Mouse (Mus musculus): Measurements from ENCODE around the gene Foxn2. TPM values are rescaled to one million over a fixed set of nuclear protein-coding genes. Genes with fewer than 3 reads are reported as not detected.
A peak's percentile ranks its signal among the peaks of the same experiment; 100 is the strongest.

The Foxn2 gene
- polyA plus RNA-seq, 1 experiment, result 4.9 TPM

GRCm38 (mm10) chr17:88441001-88441431, 505 bp downstream of the Foxn2 start:
- Histone ChIP-seq H3K79me2 (ENCODE audit: control insufficient read depth, insufficient read depth) (peaks cover 53% of the 10 kb centered on the region), H3K36me3 (ENCODE audit: control insufficient read depth, insufficient read depth) (no peaks in the 10 kb centered on the region), H3K79me3 (ENCODE audit: low read depth) (peaks cover 45% of the 10 kb centered on the region), H3K27me3 (ENCODE audit: control insufficient read depth, insufficient read depth, insufficient read length) (no peaks in the 10 kb centered on the region), H3ac (ENCODE audit: control insufficient read depth, insufficient read length, low read depth) (peak overlapping the region; percentile 95), H3K4me3 (ENCODE audit: insufficient read depth, poor library complexity, severe bottlenecking) (peak overlapping the region; percentile 59)
- TF ChIP-seq CTCF (IDR thresholded peaks at IDR 0.05; ENCODE audit: control insufficient read depth, insufficient read depth, insufficient read length), result no peak
- no peak for TF ChIP-seq MAX (IDR thresholded peaks at IDR 0.05)
- no peak for TF ChIP-seq MYOG (IDR thresholded peaks at IDR 0.05; ENCODE audit: control insufficient read depth, extremely low read depth, insufficient read length)
- no peak for TF ChIP-seq FOSL1 (IDR thresholded peaks at IDR 0.05; ENCODE audit: insufficient read depth, low read length, poor library complexity, severe bottlenecking)
- no peak for TF ChIP-seq CEBPB (IDR thresholded peaks at IDR 0.05; ENCODE audit: low read depth)
- TF ChIP-seq USF1 (IDR thresholded peaks at IDR 0.05; ENCODE audit: low read depth), result no peak
- TF ChIP-seq MYOD1 (IDR thresholded peaks at IDR 0.05; ENCODE audit: control insufficient read depth, insufficient read length, low read depth), result no peak

- Histone ChIP-seq H3K79me2 (ENCODE audit: control insufficient read depth, insufficient read depth) (peaks cover 59% of the 10 kb centered on the region), H3K27me3 (ENCODE audit: control insufficient read depth, insufficient read depth, insufficient read length) (no peaks in the 10 kb centered on the region), H3K79me3 (ENCODE audit: low read depth) (peaks cover 50% of the 10 kb centered on the region), H3K4me3 (ENCODE audit: insufficient read depth, poor library complexity, severe bottlenecking) (peak overlapping the region; percentile 59), H3ac (ENCODE audit: control insufficient read depth, insufficient read length, low read depth) (peak overlapping the region; percentile 95), H3K36me3 (ENCODE audit: control insufficient read depth, insufficient read depth) (no peaks in the 10 kb centered on the region)
- TF ChIP-seq CTCF (IDR thresholded peaks at IDR 0.05; ENCODE audit: control insufficient read depth, insufficient read depth, insufficient read length) (no peak), USF1 (IDR thresholded peaks at IDR 0.05; ENCODE audit: low read depth) (no peak), MYOG (IDR thresholded peaks at IDR 0.05; ENCODE audit: control insufficient read depth, extremely low read depth, insufficient read length) (no peak), MAX (IDR thresholded peaks at IDR 0.05) (peak; percentile 80)
Measured at GRCm38 (mm10) chr17:88441432-88442174, 1.1 kb downstream of the Foxn2 start.

- H3K4me3 ChIP-seq (ENCODE audit: insufficient read depth, poor library complexity, severe bottlenecking), result peak overlapping the region; percentile 59
- H3K79me2 ChIP-seq (ENCODE audit: control insufficient read depth, insufficient read depth), result peaks cover 70% of the 10 kb centered on the region
Measured at GRCm38 (mm10) chr17:88442661-88443060, 2.1 kb downstream of the Foxn2 start.

GRCm38 (mm10) chr17:88443186-88443585, 2.7 kb downstream of the Foxn2 start:
- Histone ChIP-seq H3K79me3 (ENCODE audit: low read depth) (peaks cover 66% of the 10 kb centered on the region), H3K79me2 (ENCODE audit: control insufficient read depth, insufficient read depth) (peaks cover 75% of the 10 kb centered on the region), H3K36me3 (ENCODE audit: control insufficient read depth, insufficient read depth) (no peaks in the 10 kb centered on the region), H3ac (ENCODE audit: control insufficient read depth, insufficient read length, low read depth) (no peak overlapping the region), H3K27me3 (ENCODE audit: control insufficient read depth, insufficient read depth, insufficient read length) (no peaks in the 10 kb centered on the region), H3K4me3 (ENCODE audit: insufficient read depth, poor library complexity, severe bottlenecking) (peak overlapping the region; percentile 59)
- TF ChIP-seq CEBPB (IDR thresholded peaks at IDR 0.05; ENCODE audit: low read depth) (no peak), CTCF (IDR thresholded peaks at IDR 0.05; ENCODE audit: control insufficient read depth, insufficient read depth, insufficient read length) (no peak), MYOG (IDR thresholded peaks at IDR 0.05; ENCODE audit: control insufficient read depth, extremely low read depth, insufficient read length) (no peak), MYOD1 (IDR thresholded peaks at IDR 0.05; ENCODE audit: control insufficient read depth, insufficient read length, low read depth) (no peak), MAX (IDR thresholded peaks at IDR 0.05) (no peak), FOSL1 (IDR thresholded peaks at IDR 0.05; ENCODE audit: insufficient read depth, low read length, poor library complexity, severe bottlenecking) (no peak), USF1 (IDR thresholded peaks at IDR 0.05; ENCODE audit: low read depth) (no peak)

More at GRCm38 (mm10) chr17:88442661-88443060, 2.1 kb downstream of the Foxn2 start:
- Histone ChIP-seq H3K79me3 (ENCODE audit: low read depth) (peaks cover 60% of the 10 kb centered on the region), H3K36me3 (ENCODE audit: control insufficient read depth, insufficient read depth) (no peaks in the 10 kb centered on the region), H3K27me3 (ENCODE audit: control insufficient read depth, insufficient read depth, insufficient read length) (no peaks in the 10 kb centered on the region), H3ac (ENCODE audit: control insufficient read depth, insufficient read length, low read depth) (no peak overlapping the region)
- TF ChIP-seq MAX (IDR thresholded peaks at IDR 0.05) (no peak), USF1 (IDR thresholded peaks at IDR 0.05; ENCODE audit: low read depth) (no peak), MYOG (IDR thresholded peaks at IDR 0.05; ENCODE audit: control insufficient read depth, extremely low read depth, insufficient read length) (no peak), CTCF (IDR thresholded peaks at IDR 0.05; ENCODE audit: control insufficient read depth, insufficient read depth, insufficient read length) (no peak)

- Histone ChIP-seq H3K36me3 (ENCODE audit: control insufficient read depth, insufficient read depth) (peaks cover under 1% of the 10 kb centered on the region), H3K27me3 (ENCODE audit: control insufficient read depth, insufficient read depth, insufficient read length) (no peaks in the 10 kb centered on the region), H3ac (ENCODE audit: control insufficient read depth, insufficient read length, low read depth) (no peak overlapping the region), H3K79me3 (ENCODE audit: low read depth) (peaks cover 27% of the 10 kb centered on the region), H3K4me3 (ENCODE audit: insufficient read depth, poor library complexity, severe bottlenecking) (no peak overlapping the region), H3K79me2 (ENCODE audit: control insufficient read depth, insufficient read depth) (peaks cover 46% of the 10 kb centered on the region)
- TF ChIP-seq FOSL1 (IDR thresholded peaks at IDR 0.05; ENCODE audit: insufficient read depth, low read length, poor library complexity, severe bottlenecking), result no peak
- no peak for TF ChIP-seq CTCF (IDR thresholded peaks at IDR 0.05; ENCODE audit: control insufficient read depth, insufficient read depth, insufficient read length)
- no peak for TF ChIP-seq USF1 (IDR thresholded peaks at IDR 0.05; ENCODE audit: low read depth)
- TF ChIP-seq CEBPB (IDR thresholded peaks at IDR 0.05; ENCODE audit: low read depth), result no peak
- no peak for TF ChIP-seq MYOG (IDR thresholded peaks at IDR 0.05; ENCODE audit: control insufficient read depth, extremely low read depth, insufficient read length)
- TF ChIP-seq MYOD1 (IDR thresholded peaks at IDR 0.05; ENCODE audit: control insufficient read depth, insufficient read length, low read depth), result no peak
- TF ChIP-seq MAX (IDR thresholded peaks at IDR 0.05), result no peak
Measured at GRCm38 (mm10) chr17:88458079-88458478, 17.6 kb downstream of the Foxn2 start.
